Mouse (Mus musculus) liver (tissue): ENCODE results near the gene Tom1l2.
A peak's percentile ranks its signal among the peaks of the same experiment; 100 is the strongest.

ENCODE experiments used
- DNase-seq: peaks from one replicate; pipeline ENCODE4 v3.0.0-alpha.2; 2020; ENCODE audit warnings: mixed read lengths

The Tom1l2 gene

GRCm38 (mm10) chr11:60229821-60230220 is 122.9 kb downstream of the Tom1l2 start:
- DNase-seq, result no peak

GRCm38 (mm10) chr11:60228525-60228924 is 124.2 kb downstream of the Tom1l2 start:
- no peak for DNase-seq

GRCm38 (mm10) chr11:60225874-60226273 is 126.8 kb downstream of the Tom1l2 start:
- no peak for DNase-seq

GRCm38 (mm10) chr11:60224676-60225075 is 128.0 kb downstream of the Tom1l2 start:
- no peak for DNase-seq

DNA sequence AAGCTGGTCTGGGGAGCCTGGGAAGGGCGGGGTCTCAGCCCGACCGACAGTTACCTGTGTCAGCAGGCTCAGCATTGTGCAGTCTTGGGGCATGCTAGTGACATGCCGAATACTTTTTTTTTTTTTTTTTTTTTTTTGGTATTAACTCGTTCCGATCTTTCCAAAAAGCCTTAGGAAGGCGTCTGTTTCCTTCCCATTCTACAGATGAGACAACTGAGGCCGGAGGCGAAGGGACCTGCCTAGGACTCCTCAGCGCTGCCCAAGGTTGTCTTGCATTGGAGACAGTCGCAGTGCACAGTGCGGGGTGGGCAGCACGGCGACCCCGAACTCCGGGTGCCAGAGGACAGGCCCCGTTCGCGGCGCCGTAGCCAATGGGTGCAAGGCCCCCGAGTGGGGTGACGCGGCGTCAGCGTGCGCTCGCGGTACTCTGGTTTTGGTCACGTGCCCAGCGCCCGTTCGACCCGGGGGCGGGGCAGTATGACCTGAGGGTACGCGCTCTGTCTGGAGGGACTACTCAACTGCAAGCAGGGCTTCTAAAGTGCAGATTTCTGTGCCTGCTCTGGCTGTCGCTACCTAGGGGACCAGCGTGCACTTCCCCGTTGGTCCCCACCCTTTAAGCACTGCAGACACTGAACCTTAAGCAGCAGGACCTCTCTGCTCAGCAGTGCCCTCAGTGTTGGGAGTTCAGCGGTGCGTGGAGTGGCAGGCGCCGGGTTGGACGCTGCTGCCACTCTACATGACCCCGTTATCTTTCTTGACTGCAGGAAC is 130.1 kb downstream of the Tom1l2 start, which contains the start of gene Srebf1:
Srebf1 (minus strand) TSS at position 113 of the 768 bp plus-strand sequence.
- peak; percentile 88 for DNase-seq

- DNase-seq, result no peak
These were observed 130.6 kb downstream of the Tom1l2 start for GRCm38 (mm10) chr11:60222085-60222468.

GRCm38 (mm10) chr11:60221425-60221824 is 131.3 kb downstream of the Tom1l2 start:
- DNase-seq, result no peak

DNA sequence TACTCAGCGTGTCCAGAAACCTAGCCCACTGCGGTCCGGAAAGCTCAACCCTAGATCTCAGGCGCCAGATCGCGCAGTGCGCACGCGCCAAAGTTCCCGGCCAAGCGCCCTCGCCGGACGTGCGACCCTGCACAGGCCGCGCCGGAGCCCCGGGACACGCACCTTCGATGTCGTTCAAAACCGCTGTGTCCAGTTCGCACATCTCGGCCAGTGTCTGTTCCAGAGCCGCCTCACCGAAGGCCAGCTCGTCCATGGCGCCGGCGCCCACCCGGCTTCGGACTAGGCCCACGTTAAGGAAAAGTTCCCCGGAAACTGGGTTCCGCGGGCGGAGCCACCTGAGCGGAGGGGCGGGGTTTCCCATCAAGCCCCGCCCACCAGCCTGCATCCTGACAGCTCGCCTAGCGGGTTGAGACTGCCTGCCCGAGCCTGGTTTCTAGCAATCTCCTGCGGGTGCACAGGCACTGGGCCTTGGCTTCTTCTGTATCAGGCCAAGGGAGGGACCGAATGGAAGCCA is 132.4 kb downstream of the Tom1l2 start:
- DNase-seq, result peak; percentile 96

DNA sequence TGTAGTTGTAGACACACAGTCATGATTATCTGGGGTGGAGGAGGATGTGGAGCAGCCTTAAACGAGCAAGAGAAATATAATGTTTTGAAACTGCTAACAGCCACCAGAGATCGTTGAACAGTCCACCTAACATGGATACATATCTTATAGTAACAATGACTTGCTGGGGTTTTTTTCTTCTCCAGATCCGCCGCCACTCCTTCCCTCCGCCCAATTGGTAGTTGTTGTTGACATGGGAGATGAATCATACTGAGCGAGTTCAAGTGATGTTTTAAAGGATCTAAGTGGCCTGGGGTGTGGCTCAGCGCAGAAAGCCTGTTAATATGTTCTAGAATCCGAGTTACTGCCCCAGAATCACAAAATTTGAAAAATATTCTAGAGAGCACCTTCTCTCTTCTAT is 133.1 kb downstream of the Tom1l2 start:
- DNase-seq, result peak; percentile 50

DNA sequence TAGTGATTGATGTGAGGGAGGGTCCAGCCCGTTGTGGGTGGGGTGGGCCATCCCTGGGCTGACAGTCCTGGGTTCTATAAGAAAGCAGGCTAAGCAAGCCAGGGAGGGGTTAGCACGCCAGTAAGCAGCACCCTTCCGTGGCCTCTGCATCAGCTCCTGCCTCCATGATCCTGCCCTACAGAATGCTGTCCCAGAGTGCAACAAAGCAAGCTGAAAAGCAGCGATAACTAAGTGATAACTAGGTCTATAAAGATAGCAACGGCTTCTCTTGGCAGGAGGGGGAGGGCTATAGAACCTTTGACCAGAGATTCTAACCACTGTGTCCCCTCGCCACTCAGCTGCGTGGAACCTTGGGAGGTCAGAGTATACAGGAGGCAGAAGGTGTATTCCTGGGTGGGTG is 135.2 kb downstream of the Tom1l2 start:
- peak; percentile 63 for DNase-seq

- DNase-seq, result no peak
These were observed 136.0 kb downstream of the Tom1l2 start for GRCm38 (mm10) chr11:60216671-60217070.

GRCm38 (mm10) chr11:60213266-60213665 is 139.4 kb downstream of the Tom1l2 start:
- DNase-seq, result no peak

DNA sequence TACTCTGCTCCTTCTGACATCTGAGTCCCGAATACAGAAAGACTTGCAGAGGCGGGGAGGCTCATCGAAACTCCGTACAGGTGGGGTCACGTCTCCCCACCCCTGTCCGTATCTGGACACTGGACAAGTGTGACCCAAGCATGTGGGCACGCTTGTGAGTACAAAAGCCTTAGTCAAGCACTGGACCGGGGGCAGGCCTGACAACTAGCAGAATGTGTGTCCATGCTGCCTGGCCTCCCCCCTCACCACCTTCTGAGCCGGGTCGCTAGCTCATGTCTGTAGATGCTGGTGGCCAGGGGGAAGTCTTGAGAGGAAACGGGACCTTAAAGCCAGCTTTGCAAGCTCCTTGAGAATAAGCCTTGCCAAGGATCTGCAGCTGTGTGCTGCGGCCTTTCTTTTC is 140.9 kb downstream of the Tom1l2 start:
- DNase-seq, result no peak

DNA sequence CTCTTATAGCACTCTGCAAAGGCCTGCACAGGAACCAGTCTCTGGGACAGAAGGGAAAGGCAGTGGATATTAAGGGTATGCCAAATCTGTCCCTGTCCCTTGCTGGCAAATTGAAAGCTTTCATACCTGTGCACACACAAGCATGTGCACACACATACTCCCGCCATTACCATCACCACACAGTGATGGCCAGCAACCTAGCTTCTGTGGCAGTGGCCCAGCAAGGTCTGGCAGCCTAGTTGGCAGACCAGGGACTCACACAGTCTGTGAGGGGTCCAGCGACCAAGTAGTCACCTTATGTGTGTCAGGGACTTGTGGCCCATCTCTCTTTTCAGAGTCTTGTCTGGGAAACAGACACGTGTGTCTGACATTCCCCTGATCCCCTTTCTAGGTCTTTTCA is 141.6 kb downstream of the Tom1l2 start:
- no peak for DNase-seq

DNA sequence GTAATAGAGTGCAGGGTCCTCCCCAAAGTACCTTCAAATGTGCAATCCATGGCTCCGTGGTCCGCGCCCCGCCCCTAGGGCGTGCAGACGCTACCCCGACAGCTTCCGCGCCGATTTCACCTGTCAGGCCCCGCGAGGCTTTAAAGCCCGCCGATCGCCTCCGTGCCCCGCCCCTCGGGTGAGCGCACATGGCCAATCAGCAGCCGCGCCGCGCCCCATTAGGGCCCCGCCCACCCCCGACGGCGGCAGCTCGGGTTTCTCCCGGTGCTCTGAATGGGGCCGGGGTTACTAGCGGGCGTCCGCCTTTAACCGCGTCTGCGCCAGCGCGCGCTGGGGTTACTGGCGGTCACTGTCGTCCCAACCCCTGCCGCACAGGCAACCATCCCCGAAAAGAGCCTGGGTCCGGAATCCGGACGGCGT is 142.4 kb downstream of the Tom1l2 start:
- peak; percentile 99 for DNase-seq

DNA sequence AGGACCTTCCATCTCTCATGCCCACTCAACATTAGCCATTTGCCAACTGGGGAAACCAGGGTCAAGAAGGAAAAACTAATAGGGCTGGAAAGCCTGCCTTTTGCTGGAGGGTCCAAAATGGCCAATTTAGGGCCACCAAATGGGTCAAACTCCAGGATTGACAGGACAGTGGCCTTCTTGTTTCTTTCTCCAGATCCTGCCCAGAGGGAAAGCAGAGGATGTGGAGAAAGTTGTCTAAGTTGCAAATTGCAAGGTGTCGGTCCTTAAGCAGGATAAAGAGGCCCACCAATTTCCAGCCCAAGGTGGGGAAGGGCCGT is 142.8 kb downstream of the Tom1l2 start:
- DNase-seq, result no peak

DNA sequence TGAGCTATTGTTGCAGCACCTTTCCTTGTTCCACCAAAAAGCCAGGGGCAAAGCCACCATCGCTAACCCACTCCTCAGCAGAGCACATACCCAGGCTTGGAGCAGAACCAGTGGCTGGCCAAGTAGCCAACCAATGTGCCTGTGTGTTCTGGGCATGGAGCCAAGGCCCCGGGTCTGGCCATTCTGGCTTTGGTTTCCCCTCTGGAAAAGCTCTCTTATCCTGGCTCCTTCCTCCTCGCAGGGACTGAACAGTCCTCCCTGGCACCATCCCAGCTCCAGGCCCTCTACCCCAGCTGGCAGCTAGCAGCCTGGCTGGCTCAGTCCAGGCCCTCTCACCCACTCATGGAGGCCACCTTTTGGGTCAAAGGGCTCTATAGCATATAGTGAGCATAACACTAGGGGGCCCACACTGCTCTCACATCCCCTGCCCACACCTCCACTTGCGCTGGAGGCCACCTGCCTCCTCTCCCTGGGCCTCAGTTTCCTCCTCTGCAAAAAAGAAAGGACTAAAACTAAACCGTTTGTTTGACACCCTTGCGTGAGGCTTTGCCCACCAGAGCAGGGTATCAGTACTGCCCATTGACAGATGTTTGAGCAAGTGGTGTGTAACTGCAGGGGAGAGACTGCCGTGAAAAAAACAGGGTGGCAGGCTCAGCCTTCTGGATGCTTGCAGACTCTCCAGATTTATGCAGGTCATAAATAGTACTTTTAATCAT is 143.3 kb downstream of the Tom1l2 start:
- DNase-seq, result peak; percentile 46

DNA sequence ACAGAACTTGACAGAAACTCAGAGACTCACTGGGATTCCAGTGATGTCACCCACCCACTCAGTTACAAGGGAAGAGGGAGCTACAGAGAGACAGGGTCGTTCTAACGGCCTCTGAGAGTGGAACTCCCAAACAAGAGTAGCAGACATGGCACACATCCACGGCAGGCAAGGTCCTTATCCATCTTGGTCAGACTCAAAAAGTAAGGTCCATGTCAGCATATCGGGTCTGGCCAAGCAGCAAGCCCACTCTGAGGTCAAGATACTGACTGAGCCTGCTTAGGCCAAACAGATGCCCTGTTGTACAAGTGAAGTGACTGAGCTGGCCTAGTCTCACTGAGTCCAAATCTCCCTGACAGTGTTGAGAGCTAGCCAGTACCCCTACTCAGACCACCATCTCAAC is 144.0 kb downstream of the Tom1l2 start:
- no peak for DNase-seq

- no peak for DNase-seq
These were observed 144.5 kb downstream of the Tom1l2 start for GRCm38 (mm10) chr11:60208201-60208600.

GRCm38 (mm10) chr11:60206207-60206606 is 146.5 kb downstream of the Tom1l2 start:
- no peak for DNase-seq

- no peak for DNase-seq
These were observed 147.7 kb downstream of the Tom1l2 start for GRCm38 (mm10) chr11:60205026-60205425.

DNA sequence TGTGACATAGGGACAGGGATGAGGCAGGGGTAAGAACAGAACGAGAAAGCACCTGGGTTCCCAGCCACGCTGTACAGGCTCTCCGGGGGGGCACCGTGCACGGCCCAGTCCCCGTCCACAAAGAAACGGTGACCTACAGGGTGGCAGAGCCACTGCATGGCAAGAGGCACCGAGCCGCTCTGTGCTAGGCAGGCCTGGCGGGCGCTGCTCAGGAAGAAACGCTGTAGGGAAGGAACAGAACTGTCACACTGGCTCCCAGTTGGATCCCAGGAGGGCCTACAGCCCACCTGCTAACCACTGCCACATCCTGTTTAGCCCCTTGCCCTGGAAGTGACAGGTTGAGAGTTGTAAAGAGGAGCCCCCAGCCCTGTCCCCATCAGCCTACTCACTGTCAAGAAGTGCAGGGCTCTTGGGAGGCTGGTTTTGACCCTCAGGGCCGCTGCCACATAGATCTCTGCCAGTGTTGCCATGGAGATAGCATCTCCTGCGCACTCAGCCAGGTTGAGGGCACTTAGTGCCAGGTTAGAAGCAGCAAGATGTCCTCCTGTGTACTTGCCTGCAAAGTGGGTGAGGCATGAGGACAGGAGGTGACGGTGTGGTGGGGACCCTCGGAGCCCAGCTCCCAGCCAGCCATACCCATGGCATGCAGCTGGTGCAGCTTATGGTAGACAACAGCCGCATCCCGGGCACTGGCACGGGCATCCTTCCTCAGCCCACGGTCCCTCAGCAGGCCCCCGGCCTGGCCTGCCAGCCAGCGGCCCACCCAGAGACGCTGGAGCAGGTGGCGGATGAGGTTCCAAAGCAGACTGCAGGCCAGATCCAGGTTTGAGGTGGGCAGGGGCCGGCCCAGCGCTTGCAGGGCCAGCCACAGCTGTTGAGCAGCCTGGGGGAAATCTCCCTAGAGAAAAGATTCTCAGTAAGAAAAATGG is 149.7 kb downstream of the Tom1l2 start:
- no peak for DNase-seq

GRCm38 (mm10) chr11:60200384-60200783 is 152.3 kb downstream of the Tom1l2 start:
- no peak for DNase-seq
